Mouse (Mus musculus): ENCODE data around the gene Rnf41. TPM values are rescaled to one million over a fixed set of nuclear protein-coding genes. Genes with fewer than 3 reads are reported as not detected.

The Rnf41 gene
- polyA plus RNA-seq, 1 experiment, result 25.4 TPM

DNA sequence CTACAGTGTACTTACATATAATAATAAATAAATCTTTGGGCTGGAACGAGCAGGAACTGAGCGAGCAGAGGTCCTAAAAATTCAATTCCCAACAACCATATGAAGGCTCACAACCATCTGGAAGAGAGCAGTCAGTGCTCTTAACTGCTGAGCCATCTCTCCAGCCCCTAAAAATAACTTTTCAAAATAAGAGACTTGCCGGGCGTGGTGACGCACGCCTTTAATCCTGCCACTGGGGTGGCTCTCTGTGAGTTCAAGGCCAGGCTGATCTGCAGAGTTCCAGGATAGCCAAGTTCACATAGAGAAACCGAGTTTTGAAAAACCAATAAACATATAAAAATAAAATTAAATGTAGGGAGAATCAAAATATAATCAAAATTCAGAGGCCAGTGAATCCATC is 74.9 kb downstream of the Rnf41 start:
- no peak for DNase-seq (ENCODE audit: low spot score)

DNA sequence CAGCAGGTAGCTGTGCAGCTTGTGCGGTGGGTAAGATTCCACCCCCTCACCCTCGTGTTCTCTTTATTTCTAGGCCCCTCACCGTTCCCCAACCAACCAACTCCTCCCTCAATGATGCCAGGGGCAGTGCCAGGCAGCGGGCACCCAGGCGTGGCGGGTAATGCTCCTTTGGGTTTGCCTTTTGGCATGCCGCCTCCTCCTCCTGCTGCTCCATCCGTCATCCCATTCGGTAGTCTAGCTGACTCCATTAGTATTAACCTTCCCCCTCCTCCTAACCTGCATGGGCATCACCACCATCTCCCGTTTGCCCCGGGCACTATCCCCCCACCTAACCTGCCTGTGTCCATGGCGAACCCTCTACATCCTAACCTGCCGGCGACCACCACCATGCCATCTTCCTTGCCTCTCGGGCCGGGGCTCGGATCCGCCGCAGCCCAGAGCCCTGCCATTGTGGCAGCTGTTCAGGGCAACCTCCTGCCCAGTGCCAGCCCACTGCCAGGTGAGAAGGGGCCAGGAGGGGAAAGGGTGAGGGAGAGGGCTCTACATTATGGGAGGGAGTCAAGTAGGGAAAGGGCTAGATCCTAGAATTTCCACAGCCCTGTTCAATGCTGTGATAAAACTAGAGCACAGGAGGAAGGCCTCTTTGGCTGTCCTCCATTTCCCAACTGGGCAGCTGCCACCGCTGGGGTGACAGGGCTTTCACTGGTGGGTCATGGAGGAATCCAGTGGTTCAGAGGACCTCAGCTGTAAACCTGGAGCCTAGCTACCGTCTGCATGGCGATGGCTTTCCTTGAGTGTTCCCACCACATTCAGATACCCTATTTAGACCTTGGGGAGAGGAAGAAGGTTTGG is 76.6 kb downstream of the Rnf41 start:
- DNase-seq (ENCODE audit: low spot score), result no peak

DNA sequence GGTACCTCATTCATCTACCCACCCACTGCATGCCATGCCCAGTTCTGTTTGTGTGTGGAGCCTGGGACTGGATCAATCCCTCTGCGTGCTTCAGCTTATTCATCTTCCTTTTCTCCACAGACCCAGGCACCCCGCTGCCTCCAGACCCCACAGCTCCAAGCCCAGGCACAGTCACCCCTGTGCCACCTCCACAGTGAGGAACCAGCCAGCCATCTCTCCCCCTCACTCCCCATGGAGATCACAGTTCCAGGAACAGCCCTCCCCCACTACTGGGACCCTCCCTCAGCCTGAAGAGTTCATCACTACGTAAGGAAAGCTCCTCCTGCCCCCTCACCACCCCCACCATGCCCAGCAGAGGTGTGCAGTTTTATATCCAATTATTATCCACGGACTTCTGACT is 77.3 kb downstream of the Rnf41 start:
- no peak for DNase-seq (ENCODE audit: low spot score)

DNA sequence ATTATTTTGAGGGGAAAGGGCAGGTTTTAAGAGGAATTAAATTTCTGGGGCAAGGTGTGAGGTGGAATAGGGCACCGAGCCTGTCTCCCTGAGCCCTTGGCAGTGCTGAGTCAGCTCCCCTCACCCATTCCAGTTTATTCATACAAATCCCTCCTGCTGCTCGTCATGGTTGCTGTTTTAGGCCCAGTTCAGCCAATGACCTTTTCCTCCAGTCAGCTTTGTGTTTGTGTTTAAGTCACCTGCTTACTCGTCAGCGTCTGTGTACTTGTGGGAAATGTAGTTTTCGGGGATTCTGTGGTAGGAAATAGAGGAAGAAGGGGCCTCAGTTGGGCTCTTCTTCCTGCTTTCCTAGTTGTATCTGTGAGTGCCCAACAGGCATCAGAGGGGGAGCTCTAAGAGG is 77.9 kb downstream of the Rnf41 start:
- no peak for DNase-seq (ENCODE audit: low spot score)

DNA sequence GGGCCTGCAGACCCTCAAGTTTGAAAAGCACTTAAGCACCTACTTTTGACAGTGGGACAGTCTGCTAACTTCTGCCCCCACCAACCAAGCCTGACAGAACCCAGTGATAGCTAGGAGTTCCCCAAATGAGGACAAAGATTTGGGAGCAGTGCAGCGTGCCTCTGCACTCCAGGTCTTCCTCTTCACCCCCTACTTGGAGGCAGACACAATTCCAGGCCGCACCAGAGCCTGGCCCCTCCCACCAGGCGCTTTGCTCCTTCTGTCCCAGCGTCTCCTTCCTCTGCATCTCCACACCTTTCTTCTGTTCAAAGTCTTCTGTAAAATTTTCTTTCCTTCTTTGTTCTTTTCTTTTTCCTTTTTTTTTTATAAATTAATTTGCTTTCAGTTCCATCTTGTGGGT is 78.3 kb downstream of the Rnf41 start:
- no peak for DNase-seq (ENCODE audit: low spot score)

DNA sequence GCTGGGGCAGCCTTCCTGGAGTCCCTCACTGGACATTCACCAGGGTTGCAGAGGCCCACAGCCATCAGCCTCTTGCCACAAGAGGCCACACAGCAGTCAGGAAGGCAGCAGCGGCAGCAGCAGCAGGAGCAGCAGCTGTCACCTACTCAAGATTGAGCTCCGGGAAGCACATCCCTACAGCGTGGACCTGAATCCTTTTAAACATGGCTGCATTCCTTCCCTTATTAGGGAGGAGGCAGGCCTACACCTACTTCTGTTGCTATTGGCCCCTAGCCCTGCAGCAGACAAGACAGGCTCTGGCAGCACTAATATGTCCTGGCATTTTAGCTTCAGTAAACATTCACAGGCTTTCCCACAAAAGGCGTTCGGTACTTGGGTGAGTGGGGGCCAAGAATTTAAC is 78.8 kb downstream of the Rnf41 start:
- DNase-seq (ENCODE audit: low spot score), result no peak

DNA sequence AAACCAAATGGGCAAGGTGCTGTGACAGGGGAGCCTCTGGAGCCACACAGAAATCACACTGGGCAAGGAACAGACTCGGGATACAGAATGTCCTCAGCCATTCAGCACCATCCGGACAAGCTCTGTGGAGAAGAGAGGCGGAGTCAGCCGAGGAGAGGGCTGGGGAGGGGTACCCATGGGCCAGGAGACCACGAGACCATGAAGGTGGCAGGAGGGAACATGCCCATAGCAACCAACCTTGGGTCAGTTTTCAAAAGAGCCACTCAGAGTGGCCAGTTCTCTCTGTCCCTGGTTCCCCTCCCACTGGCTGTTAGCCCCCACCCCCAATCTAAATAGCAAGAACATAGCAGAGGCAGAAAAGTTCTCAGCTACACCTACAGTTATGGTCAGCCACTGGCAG is 79.5 kb downstream of the Rnf41 start:
- DNase-seq (ENCODE audit: low spot score), result no peak

Other genes with a start within 250 kb of the Rnf41 start
- 88.2 and 97.5 TPM in 2 replicates for gene Rbms2, start 231.4 kb upstream of the Rnf41 start, polyA plus RNA-seq (2012; rRNA removed)
- gene Gls2, start 217.2 kb upstream of the Rnf41 start, polyA plus RNA-seq (2012; rRNA removed), result 1.5 TPM in 2 replicates
- 12.1 and 14.4 TPM in 2 replicates for gene Spryd4, start 199.8 kb upstream of the Rnf41 start, polyA plus RNA-seq (2012; rRNA removed)
- not detected in 2 replicates for gene Mip, start 185.8 kb upstream of the Rnf41 start, polyA plus RNA-seq (2012; rRNA removed)
- gene Timeless, start 179.6 kb upstream of the Rnf41 start, polyA plus RNA-seq (2012; rRNA removed), result 6.4 and 6.7 TPM in 2 replicates
- gene Apon, start 157.6 kb upstream of the Rnf41 start, polyA plus RNA-seq (2012; rRNA removed), result 0.03 TPM in 1 of 2 replicates, not detected in the other
- 0.25 TPM in 2 replicates for gene Apof, start 143.0 kb upstream of the Rnf41 start, polyA plus RNA-seq (2012; rRNA removed)
- 33.0 and 39.1 TPM in 2 replicates for gene Stat2, start 141.1 kb upstream of the Rnf41 start, polyA plus RNA-seq (2012; rRNA removed)
- gene Il23a, start 112.9 kb upstream of the Rnf41 start, polyA plus RNA-seq (2012; rRNA removed), result 0.12 TPM in 1 of 2 replicates, not detected in the other
- gene Pan2, start 108.3 kb upstream of the Rnf41 start, polyA plus RNA-seq (2012; rRNA removed), result 27.9 and 31.7 TPM in 2 replicates
- gene Cnpy2, start 89.2 kb upstream of the Rnf41 start, polyA plus RNA-seq (2012; rRNA removed), result 118 and 124 TPM in 2 replicates
- 138 and 150 TPM in 2 replicates for gene Cs, start 73.9 kb upstream of the Rnf41 start, polyA plus RNA-seq (2012; rRNA removed)
- gene Coq10a, start 42.7 kb upstream of the Rnf41 start, polyA plus RNA-seq (2012; rRNA removed), result 63.6 and 66.9 TPM in 2 replicates
- 19.9 and 26.5 TPM in 2 replicates for gene Ankrd52, start 34.5 kb upstream of the Rnf41 start, polyA plus RNA-seq (2012; rRNA removed)
- not detected in 2 replicates for gene Slc39a5, start 10.4 kb upstream of the Rnf41 start, polyA plus RNA-seq (2012; rRNA removed)
- 47.2 and 50.1 TPM in 2 replicates for gene Nabp2, start 165 bp upstream of the Rnf41 start, polyA plus RNA-seq (2012; rRNA removed)
- 91.5 and 97.0 TPM in 2 replicates for gene Smarcc2, start 47.6 kb downstream of the Rnf41 start, polyA plus RNA-seq (2012; rRNA removed)
- 10,835 and 11,320 TPM in 2 replicates for gene Myl6, start 82.5 kb downstream of the Rnf41 start, polyA plus RNA-seq (2012; rRNA removed)
- 3.0 and 3.3 TPM in 2 replicates for gene Myl6b, start 87.0 kb downstream of the Rnf41 start, polyA plus RNA-seq (2012; rRNA removed)
- gene Esyt1, start 114.2 kb downstream of the Rnf41 start, polyA plus RNA-seq (2012; rRNA removed), result 56.9 and 61.6 TPM in 2 replicates
- 12.5 TPM in 2 replicates for gene Zc3h10, start 136.1 kb downstream of the Rnf41 start, polyA plus RNA-seq (2012; rRNA removed)
- 2,645 and 3,313 TPM in 2 replicates for gene Rpl41, start 137.6 kb downstream of the Rnf41 start, polyA plus RNA-seq (2012; rRNA removed)
- gene Pa2g4, start 154.3 kb downstream of the Rnf41 start, polyA plus RNA-seq (2012; rRNA removed), result 74.1 and 75.9 TPM in 2 replicates
- gene Erbb3, start 178.0 kb downstream of the Rnf41 start, polyA plus RNA-seq (2012; rRNA removed), result 25.1 and 27.0 TPM in 2 replicates
- gene Rps26, start 215.1 kb downstream of the Rnf41 start, polyA plus RNA-seq (2012; rRNA removed), result 1,064 and 1,154 TPM in 2 replicates
- gene Ikzf4, start 234.3 kb downstream of the Rnf41 start, polyA plus RNA-seq (2012; rRNA removed), result 1.4 and 2.3 TPM in 2 replicates

Measured in urinary bladder, adult 2 months (tissue).